Mouse (Mus musculus): ENCODE data around the gene Ypel3.

The Ypel3 gene

GRCm38 (mm10) chr7:126815726-126816222, 39.0 kb downstream of the Ypel3 start:
- DNase-seq (ENCODE audit: low read depth, low spot score): no peak

GRCm38 (mm10) chr7:126816494-126816893, 39.7 kb downstream of the Ypel3 start:
- no peak for DNase-seq (ENCODE audit: low read depth, low spot score)

- DNase-seq (ENCODE audit: low read depth, low spot score): no peak
These were observed 40.8 kb downstream of the Ypel3 start for GRCm38 (mm10) chr7:126817595-126817994.

DNA sequence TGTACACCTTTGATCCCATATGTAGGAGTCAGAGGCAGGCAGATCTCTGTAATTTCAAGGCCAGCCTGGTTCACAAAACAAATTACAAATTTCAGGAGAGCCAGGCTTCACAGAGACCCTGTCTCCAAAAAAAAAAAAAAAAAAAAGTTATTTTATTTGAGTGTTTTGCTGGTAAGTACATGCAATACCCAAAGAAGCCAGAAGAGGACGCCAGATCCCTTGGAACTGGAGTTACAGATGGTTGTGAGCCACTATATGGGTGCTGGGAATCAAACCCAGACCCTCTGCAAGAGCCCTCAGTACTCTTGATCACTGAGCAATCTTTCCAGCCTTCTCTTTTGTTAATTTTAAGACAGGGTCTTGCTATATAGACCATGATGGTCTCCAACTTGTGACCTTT, 42.1 kb downstream of the Ypel3 start:
- no peak for DNase-seq (ENCODE audit: low read depth, low spot score)

DNA sequence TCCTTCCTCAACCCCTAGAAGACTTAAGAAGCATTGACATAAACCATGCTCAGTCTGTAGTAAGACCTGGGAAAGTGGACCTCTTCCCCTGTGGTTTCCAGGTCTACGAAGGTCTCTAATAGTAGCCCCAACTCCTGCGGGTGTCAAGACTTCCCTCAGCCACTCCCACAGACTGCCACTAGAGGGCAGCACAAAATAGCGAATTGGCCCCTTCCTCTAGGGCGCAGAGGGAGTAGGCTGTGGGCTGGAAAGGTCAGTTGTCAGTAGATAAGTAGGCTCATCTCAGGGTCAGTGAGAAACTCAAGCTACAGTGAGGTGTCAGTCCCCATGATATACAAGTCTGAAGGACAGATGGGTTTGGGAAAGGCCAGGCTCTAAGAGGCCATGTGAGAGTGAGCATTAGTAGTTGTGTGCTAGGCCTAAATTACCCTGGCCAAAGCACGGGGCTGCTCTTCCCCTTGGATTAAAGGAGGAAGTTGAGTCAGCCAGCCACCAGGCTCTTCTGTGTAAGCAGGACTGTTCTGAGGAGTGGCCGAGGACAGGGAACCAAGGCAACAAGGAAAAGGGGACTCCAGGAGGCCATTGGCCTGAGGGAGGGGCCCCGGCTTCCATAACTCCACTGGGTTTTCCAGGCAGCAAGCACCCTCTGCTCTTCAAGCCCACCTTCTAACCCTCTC, 45.2 kb downstream of the Ypel3 start:
- peak; percentile 68 for DNase-seq (ENCODE audit: low read depth, low spot score)

DNA sequence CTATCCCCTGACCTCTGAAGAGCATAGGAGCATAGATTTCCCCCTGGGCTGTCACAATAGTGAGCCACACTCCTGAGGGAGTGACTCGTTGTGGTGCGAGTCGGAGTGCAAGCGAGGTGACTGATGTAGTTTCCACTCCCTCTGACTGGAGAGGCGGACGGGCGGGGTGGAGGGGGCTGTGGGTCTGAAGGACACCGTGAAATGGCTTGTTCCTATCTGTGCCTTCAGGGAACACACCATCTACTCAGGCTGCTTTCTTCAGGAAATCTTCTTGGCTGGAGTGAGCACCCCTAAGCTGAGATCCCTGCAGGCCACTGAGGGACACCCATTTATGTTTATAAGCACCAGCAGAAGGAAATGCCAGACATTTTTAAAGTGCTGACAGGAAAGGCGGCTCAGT, 46.0 kb downstream of the Ypel3 start:
- DNase-seq (ENCODE audit: low read depth, low spot score): no peak

- DNase-seq (ENCODE audit: low read depth, low spot score): no peak
These were observed 46.5 kb downstream of the Ypel3 start for GRCm38 (mm10) chr7:126823202-126823711.

DNA sequence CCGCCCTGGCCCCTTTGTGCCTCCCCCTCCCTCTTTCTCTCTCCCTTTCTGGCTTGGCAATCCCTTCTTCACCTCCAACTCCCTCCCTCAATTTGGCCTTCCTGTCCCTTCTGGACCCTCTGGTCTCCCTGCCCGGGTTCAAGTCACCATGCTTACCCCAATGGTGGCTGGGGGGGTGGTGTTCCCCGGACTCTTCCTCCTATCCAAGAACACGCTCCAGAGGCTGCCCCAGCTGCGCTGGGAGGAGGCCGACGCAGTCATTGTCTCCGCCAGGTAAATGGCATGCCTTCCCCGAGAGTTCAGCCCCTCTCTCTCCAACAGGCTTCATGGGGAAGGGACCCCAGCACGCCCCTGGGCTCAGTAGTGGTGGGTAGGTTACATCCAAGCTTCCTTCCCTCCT, 47.2 kb downstream of the Ypel3 start:
- DNase-seq (ENCODE audit: low read depth, low spot score): no peak

- DNase-seq (ENCODE audit: low read depth, low spot score): no peak
These were observed 48.6 kb downstream of the Ypel3 start for GRCm38 (mm10) chr7:126825403-126825802.

DNA sequence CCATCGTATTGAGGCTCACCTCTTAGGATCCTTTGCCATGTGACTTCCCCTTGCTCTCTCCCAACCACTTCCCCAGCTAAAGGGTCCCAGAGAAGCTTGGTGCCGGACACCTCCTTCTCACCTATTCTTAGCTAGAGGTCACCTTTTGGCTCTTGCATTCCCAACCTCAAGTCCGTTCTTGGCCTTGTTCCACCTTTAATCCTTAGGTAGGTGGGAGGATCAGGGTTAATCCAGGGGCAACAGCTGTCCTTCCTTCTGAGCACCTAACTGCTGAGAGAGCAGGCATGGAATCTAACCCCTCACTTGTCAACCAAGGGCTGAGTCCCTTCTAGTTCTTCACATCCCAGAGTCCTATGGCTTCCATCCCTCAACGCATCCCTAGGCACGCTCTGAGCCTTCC, 49.2 kb downstream of the Ypel3 start:
- no peak for DNase-seq (ENCODE audit: low read depth, low spot score)
